Mouse (Mus musculus): ENCODE results near the gene Fes. TPM values are rescaled to one million over a fixed set of nuclear protein-coding genes. Genes with fewer than 3 reads are reported as not detected.

Gene Fes
- 10.0 and 12.0 TPM in 2 replicates for total RNA-seq (2021)
- long read RNA-seq, transcript Fes-201 (19 exons, 2,762 nt): major isoform, 6 of 12 reads
- long read RNA-seq, partial matches to known transcripts: 1 of 12 reads
- long read RNA-seq, other reads (novel, unspliced or antisense): 5 of 12 reads

DNA sequence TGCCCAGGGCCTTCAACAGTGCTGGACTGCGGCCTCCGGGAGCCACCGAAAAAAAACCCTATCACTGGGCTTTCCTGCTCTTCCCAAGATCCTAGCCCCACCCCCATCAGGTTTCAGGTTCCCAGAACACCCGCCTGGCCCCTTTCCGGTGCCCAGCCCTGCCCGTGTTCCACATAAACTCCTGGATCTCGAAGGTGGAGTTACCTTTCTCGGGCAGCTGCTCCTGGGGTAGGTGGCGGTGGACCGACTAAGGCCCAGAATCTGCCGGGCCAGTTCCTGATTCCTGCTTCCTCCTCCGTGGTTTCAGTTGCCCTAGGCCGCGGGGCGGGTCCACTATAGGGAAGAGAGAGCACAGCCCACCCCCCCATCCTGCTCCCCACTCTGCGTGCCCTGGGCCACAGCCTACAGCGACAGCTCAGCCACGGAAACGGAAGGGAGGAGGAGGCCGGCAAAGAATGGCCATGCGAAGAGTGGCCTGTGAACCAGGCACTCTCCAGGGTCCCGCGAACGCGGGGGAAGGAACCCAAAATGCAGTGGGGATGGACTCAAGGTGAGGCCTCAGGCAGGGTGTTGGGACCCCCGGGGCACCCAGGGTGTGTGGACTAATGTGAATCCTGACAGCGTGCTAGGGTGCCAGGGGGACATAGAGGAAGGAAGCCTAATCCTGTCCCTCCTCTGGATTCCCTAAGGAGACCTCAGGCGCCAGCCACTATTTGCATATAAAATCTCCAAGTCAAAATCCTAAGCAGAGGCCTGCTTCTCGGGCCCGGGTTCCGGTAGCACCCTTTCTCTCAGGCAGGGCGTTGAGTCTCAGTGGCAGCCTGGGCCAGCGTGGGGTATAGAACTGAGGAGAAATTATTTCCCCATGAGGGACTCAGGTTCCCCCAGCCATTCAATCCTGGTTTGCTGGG is at the start of gene Fes:
Fes (minus strand) TSS at position 314 of the 911 bp plus-strand sequence.
- DNase-seq: peak; percentile 54

DNA sequence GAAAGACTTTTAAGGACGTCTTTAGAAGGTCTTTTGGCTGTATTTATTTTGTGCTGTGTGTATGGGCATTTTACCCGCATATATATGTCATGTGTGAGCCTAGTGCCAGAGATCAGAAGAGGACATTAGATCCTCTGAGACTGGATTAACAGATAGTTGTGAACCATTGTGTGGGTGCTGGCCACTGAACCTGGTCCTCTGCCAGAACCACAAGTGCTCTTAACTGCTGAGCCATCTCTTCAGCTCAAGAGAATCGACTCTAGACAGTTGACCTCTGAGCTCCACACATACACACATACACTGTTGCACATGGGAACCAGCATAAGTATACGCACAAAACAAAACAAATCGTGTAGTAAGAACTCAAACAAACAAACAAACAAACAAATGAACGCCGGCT is 48.8 kb upstream of the Fes start:
- DNase-seq: no peak

DNA sequence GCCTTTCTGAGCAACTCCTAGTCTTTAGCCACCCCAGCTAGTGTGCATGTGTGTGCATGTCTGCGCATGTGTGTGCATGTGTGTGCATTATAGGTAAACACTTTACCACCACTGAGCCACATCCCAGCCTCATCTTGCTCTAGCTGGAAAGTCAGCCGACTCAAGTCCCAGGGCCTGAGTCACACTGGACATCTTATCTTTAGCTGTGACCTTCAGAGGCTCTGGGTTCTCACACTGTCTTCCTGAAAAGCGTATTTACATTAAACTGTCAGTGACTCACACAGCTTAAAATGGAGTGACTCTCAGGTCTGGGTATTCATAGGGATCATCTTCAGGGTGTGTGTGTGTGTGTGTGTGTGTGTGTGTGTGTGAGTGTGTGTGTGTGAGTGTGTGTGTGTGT is 47.8 kb upstream of the Fes start:
- no peak for DNase-seq

DNA sequence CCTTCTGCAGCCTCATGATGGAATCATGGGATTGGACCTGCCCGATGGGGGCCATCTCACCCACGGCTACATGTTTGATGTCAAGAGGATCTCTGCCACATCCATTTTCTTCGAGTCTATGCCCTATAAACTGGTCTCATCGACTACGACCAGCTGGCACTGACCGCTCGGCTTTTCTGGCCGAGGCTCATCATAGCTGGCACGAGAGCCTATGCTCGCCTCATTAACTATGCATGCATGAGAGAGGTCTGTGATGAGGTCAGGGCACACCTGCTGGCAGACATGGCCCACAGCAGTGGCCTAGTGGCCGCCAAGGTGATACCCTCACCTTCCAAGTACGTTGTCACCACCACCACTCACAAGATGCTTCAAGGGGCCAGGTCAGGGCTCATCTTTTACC is 41.9 kb upstream of the Fes start:
- no peak for DNase-seq

DNA sequence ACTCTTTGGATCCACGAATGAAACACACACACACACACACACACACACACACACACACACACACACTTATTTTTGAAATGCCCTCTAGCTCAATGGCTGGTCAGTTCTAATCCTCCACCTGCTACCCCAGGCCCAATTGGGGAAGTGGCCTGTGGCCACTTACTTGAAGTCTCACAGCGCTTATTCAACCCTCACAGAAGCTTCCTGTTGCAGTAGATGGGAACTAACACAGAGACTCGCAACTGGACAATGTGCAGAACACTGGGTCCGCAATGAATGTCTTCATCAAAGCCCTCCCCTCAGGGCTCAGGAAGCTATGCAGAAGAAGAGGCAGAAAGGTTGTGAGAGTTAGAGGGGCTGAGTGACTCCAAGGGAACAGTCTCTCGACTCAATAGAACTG is 40.0 kb upstream of the Fes start:
- no peak for DNase-seq

DNA sequence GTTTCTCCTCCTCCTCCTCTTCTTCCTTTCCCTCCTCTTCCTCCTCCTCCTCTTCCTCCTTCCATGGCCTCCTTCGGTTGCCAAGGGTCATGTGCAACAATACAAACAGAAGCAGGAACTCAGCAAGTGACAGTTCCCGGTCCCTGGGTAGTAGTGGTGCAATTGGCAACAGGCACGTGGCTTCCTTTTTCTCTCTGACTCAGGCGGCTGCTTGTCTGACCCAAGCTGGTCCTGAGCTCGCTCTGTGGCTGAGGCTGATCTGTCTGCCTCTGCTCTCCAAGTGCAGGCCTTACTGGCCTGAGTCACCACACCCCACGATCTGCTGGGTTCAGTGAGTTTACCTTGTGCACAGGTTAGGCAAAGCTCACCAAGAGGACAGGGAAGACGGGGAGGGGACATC is 38.6 kb upstream of the Fes start:
- DNase-seq: no peak

DNA sequence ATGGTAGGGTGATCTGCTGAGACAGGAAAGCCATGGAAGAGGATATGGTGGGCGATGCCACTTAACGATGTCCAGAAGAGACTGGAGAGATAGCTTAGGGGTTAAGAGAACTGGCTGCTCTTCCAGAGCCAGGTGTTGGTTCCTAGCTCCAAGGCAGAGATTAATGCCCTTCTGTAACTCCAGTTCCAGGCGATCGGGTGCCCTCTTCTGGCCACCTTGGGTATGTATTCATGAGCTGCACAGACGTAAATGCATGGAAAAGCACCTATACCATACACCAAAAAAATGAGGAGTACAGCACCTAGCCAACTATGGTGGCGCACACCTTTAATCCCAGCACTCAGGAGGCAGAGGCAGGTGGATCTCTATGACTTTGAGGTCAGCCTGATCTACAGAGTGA is 37.0 kb upstream of the Fes start:
- no peak for DNase-seq

DNA sequence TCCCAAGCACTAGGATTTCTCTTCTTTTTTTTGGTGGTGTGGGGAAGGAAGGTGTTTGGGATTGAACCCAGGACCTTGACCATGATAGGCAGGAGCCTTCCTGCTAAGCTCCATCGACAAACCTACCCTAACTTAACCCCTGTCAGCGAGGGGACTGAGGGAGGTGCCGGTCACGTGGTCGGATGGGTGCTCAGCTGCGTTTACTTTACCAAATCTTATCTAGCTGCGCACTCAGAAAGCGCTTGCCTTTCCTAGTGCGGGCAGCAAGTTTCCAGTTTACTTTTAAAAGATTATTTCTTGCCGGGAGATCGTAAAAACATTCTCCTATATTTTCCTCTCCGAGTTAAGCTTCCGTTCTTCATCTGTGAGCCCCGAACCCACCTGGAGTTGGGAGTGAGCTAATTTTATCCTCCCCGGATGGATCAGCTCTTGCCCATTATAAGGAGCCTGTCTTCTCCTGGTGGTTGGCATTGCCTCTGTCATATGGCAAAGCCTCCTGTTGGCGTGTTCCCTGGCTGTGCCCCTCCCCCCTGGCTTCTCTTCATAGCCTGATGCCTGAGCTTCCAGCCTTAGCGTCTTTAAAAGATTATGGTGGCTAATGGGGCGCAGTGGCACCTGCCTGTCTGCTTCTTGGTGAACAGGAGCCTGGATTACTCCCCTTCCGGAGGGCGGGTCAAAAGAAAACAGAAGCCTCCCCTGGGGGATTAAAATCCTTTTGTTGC is 35.2 kb upstream of the Fes start:
- no peak for DNase-seq

DNA sequence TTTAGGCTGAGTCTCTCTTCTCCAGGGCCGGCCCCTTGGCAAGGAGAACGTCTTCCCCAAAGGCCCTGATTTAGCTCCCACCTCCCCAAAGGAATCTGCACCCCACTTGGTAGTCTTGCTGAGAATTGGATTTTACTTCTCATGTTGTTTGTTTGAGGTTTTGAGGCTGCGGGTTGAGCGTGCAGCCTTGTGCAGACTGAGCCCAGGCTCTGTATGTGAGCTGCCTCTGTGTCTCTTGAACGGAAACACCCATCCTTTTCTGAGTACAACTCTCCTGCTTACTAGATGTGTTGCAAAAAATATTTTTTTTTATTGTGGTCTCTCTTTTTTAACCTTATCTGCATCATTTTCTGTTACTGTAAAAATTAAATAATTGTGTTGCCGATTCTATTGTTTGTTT is 33.8 kb upstream of the Fes start:
- no peak for DNase-seq

DNA sequence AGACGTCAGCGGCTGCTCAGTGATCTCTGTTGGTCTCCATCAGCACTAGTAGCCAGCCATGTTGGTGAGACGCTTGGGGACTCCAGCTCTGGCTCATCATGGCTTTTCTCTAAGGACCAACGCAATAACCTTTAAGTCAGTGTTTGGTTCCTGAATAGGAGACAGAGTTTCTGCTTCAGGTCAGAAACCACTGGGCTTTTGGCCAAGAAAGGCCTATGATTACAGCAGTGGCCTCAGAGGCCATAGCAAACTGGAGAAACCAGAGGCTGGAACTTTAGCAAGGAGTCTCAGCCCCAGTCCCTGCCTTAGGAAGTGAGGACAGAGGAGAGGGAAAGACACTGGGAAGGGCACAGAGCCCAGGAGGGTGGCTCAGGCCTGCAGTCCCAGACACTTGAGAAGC is 32.8 kb upstream of the Fes start:
- DNase-seq: no peak

DNA sequence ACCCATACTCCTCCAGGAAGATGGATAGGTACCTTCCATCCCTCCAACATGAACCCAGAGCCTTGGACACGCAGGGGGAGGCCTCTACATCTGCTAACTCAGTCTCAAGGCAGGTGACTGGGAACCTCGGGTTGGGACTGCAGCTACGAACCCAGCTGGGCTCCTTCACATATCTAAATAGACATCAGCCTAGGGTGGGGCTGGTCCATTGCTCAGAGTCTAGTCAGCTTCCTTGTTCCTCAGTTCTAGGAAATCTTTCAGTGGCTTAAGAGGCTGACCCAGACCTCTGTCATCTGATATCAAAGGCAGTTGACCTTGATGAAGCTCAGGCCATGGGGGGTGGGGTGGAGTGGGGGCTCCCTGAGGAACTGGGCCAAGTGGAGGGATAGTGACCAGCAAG is 31.5 kb upstream of the Fes start:
- DNase-seq: no peak

DNA sequence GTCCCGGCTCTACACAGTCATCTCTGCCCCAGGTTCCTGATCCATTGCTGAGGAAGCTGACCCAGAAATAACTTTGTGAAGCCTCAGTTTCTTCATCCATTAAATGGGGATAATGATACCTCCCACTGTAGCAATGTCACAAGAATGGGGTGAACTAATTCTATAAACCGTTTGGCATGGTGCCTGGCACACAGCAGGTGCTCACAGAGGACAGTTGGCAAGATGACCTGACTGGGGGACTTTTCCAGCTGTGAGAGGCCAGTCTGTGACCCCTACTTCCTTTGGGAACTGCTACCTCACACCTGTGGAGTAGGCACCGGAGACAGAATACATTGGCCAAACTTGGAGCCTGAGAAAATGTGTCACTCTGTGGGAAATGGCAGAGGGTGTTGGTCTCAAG is 30.3 kb upstream of the Fes start:
- DNase-seq: no peak

DNA sequence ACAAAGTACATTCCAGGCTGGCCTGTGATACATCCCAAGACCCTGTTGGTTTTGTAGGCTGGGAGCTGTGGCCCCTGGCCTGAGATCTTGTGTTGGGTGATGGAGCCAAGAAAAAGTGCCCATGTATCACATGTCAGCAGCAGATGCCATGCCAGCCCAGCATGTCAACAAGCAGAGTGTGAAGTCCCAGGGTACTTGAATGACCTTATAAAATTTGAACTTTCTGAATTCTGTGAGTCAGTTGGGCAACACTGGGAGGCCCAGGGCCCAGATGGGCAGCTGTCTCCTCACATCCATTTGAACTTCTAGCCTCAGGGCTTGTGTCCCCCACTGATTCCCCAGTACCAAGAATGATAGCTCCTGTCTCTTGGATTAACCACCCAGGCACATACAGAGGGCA is 29.9 kb upstream of the Fes start:
- no peak for DNase-seq

DNA sequence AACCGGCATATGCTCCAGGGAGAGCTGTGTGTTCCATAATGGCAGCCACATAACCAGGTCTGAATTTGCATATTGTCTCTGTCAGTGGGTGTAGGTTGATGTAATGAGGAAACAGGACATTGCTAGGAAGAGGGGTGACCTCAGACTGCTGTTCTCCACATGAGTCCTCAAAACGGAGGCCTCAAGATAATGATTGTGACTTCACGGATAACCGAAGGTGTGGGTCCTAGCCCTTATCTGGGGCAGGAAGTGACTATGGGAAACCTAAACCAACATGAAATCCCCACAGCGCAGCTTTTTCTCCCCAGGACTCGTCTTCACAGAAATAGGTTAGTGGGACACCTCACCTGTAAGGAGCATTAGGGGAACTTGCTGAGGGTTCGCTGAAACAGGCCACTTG is 29.2 kb upstream of the Fes start:
- DNase-seq: no peak

DNA sequence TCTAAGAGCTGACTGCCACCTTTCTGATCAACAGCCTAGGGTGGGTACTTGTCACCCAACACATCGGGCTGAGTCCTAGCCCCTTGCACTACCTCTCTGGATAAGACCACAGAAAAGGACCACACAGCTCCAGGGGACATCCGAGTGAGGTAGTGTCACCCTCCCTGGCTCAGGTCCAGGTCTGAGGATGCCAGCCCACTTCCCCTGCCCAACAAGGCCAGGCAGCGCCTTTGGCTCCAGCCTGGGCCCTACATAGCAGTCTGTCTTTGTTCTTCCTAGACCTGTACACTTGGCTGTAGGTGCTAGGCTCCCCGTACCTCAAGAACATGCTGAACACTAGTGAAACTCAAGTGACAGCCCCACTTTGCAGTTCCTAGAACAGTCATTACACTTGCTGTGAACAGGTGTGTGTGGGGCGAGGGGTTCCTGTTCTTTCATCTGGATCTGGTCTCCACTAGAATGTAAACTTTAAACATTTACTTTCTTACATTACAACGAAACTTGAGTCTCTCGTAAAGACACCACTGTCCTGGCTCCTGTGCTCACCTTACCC is 26.6 kb upstream of the Fes start:
- no peak for DNase-seq

DNA sequence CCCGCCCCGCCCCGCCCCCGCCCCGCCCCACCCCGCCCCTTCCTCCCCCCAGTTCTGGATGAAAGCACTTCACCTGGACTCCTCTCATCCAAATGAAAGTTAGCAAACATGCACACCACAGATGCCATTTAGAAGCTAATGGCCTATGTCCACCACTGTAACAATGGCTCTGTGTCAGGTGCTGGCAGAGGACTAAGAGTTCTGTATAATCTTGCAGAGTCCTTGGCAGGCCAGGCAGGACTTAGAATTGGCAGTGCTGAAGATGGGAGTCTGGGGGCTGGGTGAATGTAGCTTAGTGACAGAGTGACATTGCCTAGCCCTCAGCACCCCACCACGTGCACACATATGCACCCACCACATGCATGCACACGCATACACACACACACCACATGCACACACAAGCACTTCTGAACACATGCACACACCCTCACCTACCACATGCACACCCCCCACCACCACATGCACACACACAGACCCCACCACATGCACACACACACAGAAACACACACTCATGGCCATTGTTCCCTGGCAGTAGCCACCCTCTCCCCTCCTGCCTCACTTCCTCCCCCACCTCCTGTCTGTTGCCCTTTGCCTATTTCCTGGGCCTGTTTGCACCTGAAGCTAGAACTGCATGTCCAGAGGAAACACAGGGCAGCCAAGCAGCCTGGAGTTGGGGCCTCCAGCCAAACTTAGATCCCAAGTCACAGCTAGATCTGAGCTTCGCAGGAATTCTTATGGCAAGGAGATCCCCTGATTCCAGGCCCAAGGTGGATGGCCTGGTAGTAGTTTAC is 26.0 kb upstream of the Fes start:
- DNase-seq: no peak

DNA sequence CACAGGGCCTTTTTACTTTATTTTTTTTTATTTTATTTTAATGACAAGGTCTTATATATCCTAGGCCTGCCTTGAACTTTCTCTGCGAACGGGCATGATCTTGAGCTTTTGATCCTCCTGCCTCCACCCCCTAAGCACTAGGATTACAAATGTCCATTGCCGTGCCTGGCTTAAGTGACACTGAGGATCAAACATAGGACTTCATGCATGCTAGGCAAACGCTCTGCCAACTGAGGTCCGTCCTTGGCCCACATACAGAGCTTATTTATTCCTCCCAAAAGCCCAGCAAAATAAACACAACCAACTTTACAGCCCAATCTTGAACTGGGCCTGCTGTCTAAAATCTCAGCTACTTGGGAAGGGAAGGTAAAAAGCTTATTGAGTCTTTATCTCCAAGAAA is 25.0 kb upstream of the Fes start:
- no peak for DNase-seq

DNA sequence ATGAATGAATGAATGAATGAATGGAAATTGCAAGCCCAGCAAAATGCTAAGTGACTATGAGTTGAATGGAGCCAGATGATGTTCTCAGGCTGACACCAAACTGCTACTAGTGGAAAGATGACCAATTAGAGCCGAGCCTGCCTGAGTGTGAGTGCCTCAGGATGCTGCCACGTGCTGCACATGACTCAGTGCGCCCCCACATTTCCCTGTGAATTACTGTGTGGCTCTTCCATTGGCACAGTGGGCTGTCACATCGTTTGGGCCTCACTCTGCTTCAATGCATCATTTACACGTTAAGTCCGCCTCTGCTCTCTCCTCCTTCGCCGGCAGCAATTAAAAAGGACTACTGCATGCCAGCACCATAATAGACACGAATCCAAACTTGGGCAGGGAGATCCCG is 24.5 kb upstream of the Fes start:
- no peak for DNase-seq

DNA sequence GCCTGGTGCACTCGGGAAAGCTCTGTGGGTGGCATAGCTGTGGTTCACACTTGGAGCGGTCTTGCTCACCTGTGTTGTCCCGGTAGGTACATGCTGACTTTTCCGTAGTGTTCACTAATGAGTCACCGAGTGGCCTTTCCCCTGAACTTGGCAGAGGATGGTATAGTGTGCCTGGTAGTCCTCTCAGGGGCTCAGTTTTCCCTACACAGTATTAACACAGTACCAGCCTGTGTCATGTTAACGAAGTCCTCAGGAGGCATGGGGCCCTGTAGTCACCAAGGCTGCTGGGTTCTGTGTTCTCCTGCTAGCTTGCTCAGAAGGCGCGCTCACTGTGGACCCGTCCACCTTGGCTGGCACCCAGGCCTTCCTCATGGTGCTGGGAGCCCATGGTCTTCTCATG is 22.6 kb upstream of the Fes start:
- no peak for DNase-seq

DNA sequence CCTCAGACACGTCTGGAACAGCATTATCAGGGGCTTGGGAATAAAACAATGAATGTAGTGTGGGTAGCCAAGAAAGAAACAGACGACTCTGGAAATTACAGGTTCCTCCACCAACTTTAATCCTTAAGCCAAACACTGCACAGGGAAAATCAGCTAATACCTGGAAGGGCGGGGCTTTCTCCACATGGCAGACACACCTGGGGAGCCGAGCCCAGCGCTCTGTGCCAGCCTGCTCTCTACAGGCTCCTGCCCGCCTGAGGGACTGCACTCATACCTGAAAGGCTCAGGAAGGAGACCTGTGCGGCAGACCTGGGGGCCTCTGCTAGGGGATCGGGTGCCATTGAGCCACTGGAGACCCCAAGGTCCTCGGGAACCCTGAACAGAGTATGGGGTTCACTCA is 20.0 kb upstream of the Fes start:
- DNase-seq: no peak

DNA sequence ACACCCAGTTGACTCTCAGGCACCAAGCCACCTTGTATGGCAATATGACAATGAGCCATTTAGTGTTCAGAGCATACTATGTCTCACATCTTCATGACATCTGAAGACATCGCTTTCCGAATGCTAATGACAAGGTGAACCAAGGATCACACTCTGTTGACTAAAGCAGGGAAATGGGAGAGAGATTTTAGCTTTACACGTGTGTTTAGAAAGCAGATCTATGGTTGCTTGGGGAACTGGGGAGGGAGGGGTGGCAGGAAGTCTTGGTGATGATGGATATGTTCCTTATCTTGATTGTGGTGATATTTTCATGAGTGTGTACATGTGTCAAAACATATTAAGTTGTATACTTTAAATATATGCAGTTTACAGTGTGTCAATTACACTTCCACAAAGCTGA is 18.4 kb upstream of the Fes start:
- DNase-seq: no peak

DNA sequence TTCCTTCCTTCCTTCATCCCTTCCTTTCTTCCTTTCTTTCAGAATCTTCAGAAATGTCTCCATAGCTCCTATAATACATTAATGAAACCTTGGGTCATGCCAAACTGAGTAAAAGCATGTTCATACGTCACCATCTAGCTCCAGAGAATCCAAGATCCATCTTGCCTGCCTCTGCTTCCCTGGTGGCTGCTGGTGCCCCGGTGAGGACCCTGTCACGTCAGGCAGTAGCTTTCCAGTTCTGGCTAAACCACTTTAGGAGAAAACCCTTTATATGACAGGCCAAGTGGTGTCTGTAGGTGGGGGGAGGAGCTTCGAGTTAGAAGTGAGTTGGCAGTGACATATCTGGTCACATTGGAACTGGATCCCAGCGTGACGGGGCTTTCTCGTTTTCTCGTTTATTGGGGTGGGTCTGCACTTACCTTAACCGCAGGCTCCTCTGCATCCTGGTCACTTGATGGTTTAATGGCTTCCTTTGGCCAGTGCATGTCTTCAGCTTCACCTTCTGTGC is 17.5 kb upstream of the Fes start, which contains the start of gene Furin:
Furin (minus strand) TSS at position 249 of the 508 bp plus-strand sequence.
- DNase-seq: no peak

Measured in adrenal gland, postnatal 25 days (tissue).